Mouse (Mus musculus): ENCODE data around the gene Tex35. TPM values are rescaled to one million over a fixed set of nuclear protein-coding genes. Genes with fewer than 3 reads are reported as not detected.

The Tex35 gene
- polyA plus RNA-seq (2012; rRNA removed) = not detected in 2 replicates

DNA sequence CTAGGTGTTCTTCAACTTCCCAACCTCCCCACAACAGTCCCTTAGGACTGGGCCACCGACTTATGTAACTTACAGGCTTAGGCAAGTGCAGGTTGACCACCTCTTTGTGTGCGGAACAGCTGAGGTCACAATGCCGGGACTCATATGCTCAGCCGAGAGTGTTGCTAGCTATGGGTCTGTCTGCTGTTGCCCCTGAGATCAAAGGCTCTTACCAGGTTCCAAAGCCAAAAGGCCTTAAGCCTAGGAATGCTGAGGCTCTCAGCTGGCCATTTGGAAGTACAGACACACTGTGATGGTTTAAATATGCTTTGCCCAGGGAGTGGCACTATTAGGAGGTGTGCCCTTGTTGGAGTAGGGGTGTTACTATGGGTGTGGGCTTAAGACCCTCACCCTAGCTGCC lies at the start of gene Tex35:
TSS of gene Tex35 (minus strand) at position 101 of the 400 bp plus-strand sequence.

Other genes with a start within 250 kb of the Tex35 start
- 12.8 and 12.9 TPM in 2 replicates for gene Ralgps2, start 169.1 kb downstream of the Tex35 start, polyA plus RNA-seq (2012; rRNA removed)

Data from colon, adult 2 months (tissue).